Mouse (Mus musculus) hindlimb bud, embryonic 11.5 days (tissue): Measurements from ENCODE around the gene Rasgef1a.
A peak's percentile ranks its signal among the peaks of the same experiment; 100 is the strongest.

Source experiments
- DNase-seq: peaks from one replicate; pipeline ENCODE4 v3.0.0-alpha.2; 2012; ENCODE audit warnings: low read depth, low spot score; ENCODE audit errors: extremely low spot score

The Rasgef1a gene

DNA sequence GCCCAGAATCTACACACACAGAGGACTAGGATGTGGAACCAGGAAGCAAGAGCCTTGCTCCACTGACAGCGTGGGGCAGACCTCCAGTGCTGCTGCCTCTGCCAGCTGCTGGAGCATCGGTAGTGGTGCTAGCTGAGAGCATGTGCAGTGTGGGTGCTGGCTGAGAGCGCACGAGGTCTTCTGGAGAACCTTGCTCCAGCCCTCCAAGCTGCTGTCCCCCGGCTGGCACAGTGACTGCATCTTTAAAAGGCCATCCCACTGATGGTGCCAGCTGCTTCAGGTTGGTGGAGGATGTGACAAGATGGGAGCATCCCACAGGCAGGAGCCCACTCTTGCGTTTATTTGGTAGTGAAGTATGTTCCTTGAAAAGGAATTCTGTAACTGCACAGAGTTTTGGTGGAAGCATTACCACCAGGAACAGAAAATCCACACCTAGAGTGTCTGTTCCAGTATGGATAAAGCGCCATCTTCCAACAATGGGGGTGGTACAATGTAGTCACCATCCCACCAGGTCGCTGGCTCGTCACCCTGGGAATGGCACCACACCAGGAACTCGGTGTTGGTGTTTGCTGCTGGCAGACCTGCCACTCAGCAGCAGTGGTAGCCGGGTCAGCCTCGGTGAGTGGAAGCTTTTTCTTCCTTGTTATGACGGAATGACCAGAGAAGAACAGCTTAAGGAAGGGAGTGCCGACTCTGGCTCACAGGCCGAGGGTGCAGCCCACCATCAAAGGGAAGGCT is 11.8 kb downstream of the Rasgef1a start:
- DNase-seq: no peak

DNA sequence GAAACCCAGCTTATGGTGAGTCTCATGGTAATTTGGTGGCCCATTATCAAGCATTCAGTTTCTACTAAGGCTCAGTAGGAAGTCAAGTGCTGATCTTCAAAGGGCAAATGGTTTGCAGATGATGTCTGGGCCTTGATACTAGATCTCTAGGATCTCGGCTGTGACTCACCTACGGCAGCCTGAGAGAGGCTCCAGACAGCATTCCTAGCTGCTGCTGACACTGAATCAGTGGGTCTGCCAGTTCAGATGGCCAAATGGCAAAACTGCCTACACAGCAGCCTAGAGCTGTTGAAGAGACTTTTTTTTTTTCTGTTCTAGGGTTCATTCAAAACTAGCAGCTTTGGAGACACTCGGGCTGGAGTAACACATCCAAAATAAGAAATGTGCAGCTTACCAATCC is 15.8 kb downstream of the Rasgef1a start:
- DNase-seq: no peak

DNA sequence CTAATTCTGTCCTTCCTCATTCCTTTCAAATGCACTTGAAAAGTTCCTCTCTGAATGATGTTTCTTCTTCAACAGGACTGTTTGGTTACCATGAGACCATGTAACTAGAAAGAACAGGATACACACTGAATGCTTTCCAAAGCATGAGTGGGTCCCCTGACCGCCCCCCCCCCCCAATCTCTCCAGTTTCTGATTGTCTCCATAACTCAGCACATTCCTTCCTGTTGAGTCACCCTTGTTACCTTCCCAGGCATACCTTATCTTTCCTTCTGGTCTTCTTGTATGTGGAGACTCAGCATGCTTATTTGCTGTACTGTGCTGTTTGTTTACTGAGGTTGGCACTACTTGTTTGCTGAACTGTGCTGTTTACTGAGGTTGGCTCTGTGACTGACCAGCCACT is 20.2 kb downstream of the Rasgef1a start:
- DNase-seq: no peak

DNA sequence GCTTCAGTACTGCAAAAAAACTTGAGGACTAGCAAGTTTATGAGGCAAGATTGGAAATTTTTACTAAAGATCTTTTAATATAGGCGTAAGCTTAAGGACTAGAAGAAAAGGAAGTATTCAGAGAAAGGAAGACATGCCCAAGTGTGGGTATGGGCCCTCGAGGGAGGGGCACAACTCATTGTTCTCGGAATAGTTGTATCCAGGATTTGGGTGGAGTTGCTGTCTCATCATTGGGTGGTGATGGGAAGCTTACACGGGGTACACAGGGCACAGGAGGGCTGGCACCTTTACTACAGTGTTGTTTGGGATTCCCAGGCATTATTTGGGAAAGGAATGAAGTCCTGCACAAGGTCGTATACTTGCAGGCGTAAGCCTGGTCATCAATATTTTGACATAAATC is 24.4 kb downstream of the Rasgef1a start:
- DNase-seq: no peak

DNA sequence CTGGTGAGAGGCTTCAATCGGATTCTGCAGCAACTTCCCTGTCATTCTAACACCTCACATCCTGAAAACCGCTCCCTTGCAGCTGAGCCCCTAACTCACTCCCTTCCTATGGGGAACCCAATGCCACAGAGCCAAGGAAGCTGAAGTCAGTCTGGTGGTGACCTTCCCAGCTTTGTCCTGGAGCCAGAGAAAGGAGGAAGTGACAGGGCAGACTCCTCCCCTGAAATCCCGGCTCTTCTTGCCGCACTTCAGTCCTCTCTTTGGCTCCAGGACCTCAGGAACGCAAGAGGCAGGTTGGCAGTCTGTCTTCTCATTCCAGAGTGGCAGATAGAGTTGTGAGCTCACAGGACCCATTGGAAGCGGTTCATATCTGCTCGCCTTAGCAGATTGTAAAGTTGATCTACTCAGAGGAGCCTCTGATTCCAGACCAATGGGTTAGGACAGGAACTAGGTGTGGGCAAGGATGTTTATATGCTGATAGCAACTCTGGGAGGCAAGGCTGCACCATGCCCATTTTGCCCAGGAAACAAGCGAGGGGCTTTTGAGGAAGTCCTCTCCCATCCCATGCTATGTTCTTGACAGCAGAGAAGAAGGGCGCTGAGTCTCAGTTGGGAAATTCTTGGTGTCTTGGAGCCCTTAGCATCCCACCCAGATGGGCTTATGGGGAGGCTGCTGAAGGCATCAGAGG is 25.0 kb downstream of the Rasgef1a start:
- DNase-seq: no peak

DNA sequence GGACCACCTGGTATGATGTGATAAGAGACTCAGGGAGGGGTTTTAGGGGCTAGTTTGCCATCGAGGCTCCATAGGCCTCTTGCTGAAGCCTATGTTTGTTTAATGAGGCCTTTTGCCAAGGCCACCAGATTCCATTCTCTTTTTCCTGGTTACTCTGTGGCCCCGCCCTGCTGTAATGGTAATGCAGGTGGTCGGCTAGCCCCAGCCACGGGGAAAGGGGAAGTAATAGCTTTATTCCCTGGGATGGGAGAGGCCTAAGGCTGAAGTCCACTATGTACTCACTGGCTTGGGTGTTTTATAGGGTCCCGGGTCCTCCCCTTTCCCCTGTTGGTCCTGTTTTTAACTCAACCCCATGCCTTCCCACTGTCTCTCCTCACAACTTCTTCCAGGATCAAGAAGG is 25.6 kb downstream of the Rasgef1a start:
- DNase-seq: no peak

DNA sequence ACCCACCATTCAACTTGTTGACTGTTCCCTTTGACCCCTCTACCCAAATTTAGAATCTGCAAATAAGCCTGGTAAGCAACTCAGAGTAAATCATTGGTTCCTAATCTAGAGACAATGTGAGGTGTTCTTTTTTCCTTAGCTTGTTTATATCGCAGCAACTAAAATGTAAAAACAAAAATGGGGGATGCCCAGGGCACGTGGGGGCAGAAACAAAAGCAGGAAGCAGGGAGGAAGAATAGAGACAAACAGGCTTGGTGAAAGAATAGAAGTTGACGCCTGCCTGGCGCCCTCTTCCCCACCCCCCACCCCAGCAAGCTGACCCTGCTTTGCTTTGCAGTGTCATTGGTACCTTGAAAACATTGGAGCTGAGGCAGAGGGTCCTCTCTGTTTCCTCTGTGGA is 33.9 kb downstream of the Rasgef1a start:
- DNase-seq: no peak

DNA sequence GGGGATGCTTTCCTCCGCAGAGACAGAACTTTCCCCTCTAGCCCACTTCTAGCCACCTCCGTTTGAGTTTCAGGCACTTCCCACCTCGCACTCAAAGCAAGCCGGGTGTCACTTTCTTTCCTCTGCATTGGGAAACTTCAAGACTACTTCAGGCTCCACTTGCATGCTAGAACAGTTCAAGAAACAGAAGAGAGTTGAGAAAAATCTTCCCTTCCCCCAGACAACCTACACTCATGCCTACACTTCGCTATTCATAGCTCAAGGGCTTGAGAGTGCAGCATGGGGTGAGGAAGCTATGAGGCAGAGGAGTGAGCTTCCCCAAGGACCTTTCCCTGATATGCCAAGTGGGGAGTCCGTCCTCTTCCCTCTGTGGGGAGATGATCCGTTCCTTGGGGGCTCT is 34.7 kb downstream of the Rasgef1a start:
- DNase-seq: no peak

DNA sequence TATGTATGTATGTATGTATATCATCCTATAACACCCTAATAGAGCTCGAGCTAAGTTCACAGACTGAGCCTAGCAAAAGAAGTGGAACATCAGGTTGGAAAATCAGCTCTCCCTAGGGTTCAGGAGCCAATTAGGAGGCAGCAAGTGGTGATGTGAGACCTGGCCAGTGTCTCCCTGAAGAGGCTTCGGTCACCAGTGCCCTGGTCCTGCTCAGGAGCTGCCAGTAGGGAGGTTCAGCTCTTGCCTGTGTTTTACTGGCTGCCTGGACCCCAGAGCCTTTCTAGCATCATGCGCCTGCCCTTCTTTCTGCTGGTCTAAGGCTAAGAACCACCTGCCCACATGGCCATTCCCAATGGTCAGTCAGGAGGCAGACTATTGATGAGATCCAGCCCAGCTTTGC is 35.3 kb downstream of the Rasgef1a start:
- DNase-seq: no peak

DNA sequence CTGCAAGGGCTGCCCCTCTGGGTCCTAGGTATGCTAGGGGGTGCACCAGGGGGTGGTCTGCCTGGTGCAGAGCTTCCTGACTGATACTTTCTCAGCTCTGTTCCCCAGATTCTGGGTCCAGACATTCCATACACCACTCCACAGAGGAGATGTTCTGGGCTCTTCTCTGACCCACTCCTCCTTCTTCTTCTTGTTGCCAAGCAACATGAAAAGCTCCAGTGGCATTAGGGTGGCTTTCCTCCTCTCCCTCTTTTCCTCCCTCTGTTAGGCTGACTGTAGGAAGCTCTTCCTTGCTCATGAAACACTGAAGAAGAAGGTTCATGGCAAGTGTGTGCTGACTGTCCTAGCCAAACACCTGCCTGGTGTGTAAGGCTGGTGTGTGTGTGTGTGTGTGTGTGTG is 35.7 kb downstream of the Rasgef1a start:
- DNase-seq: no peak

DNA sequence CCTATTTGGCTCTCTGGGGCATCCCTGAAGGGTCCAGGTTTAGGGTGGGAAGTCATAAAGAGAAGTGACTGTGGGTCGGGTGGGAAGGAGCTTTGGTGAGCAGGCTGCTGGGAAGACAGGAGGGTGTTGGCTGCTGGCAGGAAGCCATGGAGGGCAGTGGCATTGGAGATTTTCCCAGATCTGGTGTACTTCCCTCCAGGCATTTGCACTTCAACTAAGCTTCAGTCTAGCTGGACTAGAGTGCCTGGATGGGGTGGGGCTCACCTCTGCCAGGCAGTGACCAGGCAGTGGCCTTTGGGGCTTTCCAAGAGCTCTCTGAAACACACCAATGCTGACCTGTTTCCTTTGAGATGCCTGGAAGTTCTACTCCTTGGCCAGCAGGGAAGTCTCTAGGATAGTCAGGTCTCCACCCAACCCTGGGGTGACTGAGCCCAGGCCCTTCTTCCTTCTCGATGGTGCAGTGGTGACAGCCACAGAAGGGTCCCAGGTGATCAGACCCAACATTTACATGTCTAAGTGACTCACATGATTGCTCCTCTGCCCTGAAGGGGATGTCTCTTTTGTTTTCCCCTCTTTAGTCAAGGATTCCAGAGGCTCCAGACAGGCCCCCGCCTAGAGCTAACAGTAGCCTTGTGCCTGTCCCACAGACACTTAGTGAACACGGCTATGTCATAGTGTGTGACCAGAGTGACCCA is 36.7 kb downstream of the Rasgef1a start:
- no peak for DNase-seq

DNA sequence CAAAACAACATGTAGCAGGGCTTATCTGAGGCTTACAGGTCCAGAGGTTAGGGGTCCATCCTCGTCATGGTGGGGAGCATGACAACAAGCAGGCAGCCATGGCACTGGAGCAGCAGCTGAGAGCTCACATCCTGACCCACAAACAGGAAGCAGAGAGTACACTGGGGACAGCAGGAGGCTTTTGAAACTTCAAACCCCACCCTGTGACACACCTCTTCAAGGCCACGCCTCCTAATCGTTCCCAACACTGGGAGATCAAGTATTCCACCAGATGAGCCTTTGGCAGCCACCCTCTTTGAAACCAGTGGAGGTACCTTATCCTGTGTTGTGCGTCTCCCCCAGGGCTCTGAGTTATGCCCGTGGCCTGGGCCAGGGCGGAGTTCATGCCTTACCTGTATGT is 38.5 kb downstream of the Rasgef1a start:
- no peak for DNase-seq

DNA sequence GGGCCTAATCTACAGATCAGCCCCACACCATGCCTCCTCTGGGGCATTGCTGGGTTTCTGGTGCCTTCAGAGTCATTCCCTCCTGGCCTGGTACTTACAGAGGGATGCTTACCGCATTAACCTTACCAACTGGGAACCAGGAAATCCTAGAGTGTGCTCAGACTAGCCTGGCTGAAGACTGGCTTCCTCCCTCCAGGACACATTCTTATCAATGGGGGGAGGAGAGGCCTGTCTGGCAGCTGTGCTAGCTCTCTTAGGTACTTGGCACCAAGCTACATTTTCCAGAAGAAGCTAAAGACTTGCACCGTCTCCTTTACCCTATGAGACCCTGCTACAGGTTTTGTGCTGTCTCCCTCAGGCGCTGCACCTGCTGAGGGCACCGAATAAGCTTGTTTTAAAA is 40.2 kb downstream of the Rasgef1a start:
- DNase-seq: no peak

DNA sequence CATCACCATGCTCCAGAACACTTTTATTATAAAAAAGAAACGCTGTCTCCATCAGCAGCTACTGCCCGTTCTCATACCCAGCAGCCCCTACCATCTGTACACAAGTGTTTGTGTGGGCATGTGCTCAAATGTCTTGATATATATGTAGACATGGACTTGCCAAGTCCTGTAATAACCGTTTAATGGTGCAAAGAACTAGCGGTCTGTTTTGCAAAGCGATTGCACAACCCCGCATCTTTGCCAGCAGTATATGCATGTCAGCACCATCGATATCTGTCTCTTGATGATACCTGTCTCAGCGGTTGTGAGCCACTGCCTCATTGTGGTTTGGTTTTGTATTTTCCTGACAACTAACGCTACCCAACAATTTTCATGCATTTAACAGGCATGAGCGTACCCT is 44.0 kb downstream of the Rasgef1a start:
- no peak for DNase-seq

DNA sequence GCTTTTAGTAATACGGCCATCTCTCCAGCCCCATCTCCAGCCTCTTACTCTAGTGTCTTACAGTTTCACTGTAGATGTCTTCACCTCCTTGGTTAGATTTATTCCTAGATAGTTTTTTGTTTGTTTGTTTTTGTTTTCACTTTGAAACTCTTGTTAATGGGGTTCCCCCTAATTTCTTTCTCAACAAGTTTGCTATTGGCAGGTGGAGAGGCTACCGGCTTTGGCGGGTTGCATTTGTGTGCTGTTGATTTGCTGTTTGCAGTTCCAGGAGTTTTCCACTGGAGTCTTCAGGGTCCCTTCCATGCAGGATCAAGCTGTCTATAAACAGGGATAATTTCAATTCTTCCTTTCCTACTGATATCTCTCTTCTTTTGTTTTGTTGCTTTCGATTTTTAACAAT is 50.0 kb downstream of the Rasgef1a start:
- DNase-seq: no peak

DNA sequence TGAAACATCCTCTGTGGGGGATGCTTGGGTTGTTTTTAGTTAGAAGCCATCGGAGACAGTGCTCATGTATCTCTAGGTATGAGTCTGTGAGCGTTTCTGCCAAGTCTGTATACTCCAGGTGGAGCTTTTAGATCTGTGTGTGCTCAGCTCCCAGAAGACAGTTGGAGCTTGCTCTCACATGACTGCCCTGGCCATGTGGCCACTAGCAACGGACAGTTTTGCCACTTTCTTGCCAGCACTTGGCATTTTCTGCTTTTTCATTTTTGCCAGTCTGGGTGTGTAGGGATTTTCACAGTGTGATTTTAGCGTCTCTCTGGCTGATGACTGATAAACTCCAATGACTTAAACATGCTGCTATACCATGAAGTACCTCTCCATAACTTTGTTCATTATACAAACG is 52.0 kb downstream of the Rasgef1a start:
- DNase-seq: no peak

DNA sequence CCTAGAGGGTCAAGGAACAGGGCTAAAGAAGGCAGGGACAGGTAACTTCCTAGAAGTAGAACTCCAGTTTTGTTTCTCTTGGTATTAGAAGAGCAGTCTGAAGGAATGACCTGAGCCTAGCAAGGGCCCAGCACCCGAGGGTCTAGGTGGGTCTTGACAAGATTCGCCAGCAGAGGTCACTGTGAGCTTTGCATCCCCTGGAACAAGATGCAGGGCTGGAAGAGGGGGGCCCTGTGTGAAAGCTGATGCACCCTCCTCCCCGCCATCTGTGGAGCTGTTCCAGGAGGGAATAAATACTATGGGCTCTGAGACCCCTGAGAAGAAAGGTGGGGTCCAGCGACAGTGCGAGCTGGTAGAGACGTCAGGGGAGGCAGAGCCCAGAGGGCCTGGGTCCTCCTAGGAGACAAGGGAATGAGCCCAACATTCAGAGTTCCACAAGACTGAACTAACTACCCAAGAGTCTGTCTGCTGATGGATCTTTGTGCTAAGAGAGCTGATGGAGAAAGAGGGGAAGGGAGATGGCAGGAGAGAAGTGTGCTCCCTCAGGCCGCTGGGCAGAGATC is 53.8 kb downstream of the Rasgef1a start:
- DNase-seq: peak; percentile 5

DNA sequence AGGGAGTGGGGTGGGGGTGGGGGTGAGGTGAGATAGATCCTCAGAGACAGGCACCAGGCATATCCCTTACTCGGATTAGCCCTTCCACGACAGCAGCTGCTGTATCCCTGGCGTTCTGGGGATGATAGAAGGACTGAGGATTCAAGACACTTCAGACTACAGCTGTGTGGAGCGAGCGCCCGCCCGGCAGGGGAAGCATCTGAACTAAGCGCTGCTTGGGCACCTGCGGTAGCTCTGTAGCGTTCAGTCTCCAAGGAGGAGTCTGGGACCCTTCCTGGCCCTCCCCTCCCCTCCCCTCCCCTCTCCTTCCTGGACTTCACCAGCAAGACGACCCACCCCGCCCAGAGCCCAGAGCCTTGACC is 54.6 kb downstream of the Rasgef1a start:
- no peak for DNase-seq

DNA sequence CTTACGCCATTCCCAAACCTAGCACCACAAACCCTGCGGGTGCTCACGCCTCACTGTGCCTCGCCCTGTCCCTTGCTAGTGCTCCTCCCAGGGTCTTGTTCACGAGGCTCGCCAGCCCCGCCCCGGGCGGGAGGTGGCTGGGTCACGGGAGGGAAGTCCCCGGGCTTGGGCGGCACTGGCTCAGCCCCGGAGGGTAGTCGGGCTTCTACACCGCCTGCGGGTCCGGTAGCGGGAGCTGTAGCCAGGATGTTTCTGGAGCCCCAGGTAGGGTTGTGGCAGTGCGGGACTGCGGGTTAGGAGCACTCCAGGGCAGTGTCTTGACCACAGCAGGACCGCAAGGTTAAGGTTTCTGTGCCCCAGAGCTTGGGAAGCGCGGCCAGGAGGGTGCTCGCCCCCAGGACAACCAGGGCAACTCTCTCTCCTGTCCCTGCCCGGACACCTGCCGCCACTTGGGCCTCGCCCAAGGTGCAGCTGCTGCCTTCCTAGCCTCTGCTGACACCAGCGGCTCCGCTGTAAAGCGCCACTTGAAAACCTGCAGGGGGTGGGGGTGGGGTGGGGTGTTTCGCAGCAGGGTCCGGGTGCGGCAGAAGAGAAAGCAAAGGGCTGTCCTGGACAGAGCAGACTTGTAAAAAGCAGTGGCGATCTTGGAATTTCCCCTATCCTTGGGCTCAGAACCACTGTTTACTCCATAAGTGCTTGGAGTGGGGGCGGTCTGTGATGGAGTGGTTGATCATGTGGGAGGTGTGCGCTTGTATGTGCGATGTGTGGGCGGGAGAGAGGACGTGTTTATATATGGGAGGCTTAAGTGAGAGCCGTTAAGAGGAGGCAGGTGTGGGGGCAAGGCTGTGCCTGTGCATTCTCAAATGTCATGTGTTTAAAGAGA is 55.2 kb downstream of the Rasgef1a start:
- DNase-seq: no peak

DNA sequence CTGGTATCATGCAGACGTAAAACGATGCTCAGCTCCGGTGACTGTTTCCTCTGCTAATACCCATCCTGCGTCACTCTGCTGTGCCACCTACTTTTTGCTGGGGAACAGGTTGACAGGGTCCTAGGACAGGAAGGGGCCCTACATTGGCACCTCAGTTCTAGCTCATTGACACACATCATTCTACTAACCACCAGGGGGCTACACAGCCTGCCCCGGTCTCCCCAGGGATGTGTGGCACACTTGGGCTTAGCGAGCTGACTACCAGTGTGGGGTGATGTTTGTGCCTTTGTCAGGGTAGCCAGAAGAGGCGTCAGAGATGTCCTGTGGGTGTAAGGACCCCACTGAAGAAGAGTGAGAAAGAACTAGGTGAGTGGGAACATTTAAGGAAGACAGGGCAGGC is 56.5 kb downstream of the Rasgef1a start:
- DNase-seq: no peak
